Mouse (Mus musculus) stomach, postnatal 0 days (tissue): ENCODE results near the gene Tatdn2. TPM values are rescaled to one million over a fixed set of nuclear protein-coding genes. Genes with fewer than 3 reads are reported as not detected.

Source experiments
- ATAC-seq: fragments of 200-750 bp; cut with Nextera tagmentation; 2 replicates; pipeline ENCODE4 v1.8.0; 2017; ENCODE audit not compliant: low FRiP score, low TSS enrichment
- DNase-seq: peaks from one replicate; pipeline ENCODE4 v3.0.0-alpha.2; 2016; ENCODE audit warnings: low spot score
- H3K27ac ChIP-seq: fragments of 300-500 bp; sonication (generic); replicated peaks from 2 replicates; pipeline ENCODE4 v1.5.1; 2014; ENCODE audit warnings: mild to moderate bottlenecking, control low read depth
- H3K27me3 ChIP-seq: fragments of 300-500 bp; sonication (generic); 2 replicates; pipeline ENCODE4 v1.6.1; 2014; ENCODE audit warnings: low read length; ENCODE audit not compliant: control insufficient read depth, insufficient read depth
- H3K36me3 ChIP-seq: fragments of 300-500 bp; sonication (generic); 2 replicates; pipeline ENCODE4 v1.6.1; 2014; ENCODE audit warnings: low read length, mixed read lengths; ENCODE audit not compliant: control insufficient read depth, insufficient read depth
- H3K4me1 ChIP-seq: fragments of 300-500 bp; sonication (generic); replicated peaks from 2 replicates; pipeline ENCODE4 v1.6.1; 2014; ENCODE audit warnings: antibody characterized with exemption; ENCODE audit not compliant: control insufficient read depth, insufficient read depth
- H3K4me2 ChIP-seq: fragments of 300-500 bp; sonication (generic); replicated peaks from 2 replicates; pipeline ENCODE4 v1.6.1; 2014; ENCODE audit warnings: low read depth, mild to moderate bottlenecking, control low read depth, moderate library complexity
- H3K4me3 ChIP-seq: fragments of 300-500 bp; sonication (generic); 2 replicates; pipeline ENCODE4 v1.5.1; 2014; ENCODE audit warnings: low read depth, low read length, control low read depth
- H3K9ac ChIP-seq: fragments of 300-500 bp; sonication (generic); 2 replicates; pipeline ENCODE4 v1.6.1; 2014; ENCODE audit warnings: mild to moderate bottlenecking, low read length, control low read depth, mixed read lengths
- H3K9me3 ChIP-seq: fragments of 300-500 bp; sonication (generic); 2 replicates; pipeline ENCODE4 v1.6.1; 2016; ENCODE audit warnings: low read length; ENCODE audit not compliant: control insufficient read depth
- CTCF ChIP-seq: IDR thresholded peaks from 2 replicates; pipeline ENCODE4 v1.5.1; 2016; ENCODE audit warnings: antibody characterized with exemption, low read depth, mild to moderate bottlenecking, moderate library complexity
- EP300 ChIP-seq: optimal IDR thresholded peaks from 2 replicates; pipeline ENCODE3; 2016; ENCODE audit warnings: antibody characterized with exemption
- WGBS: fragments of 180-500 bp; shearing (Covaris S2); extraction: QIAGEN DNeasy Blood & Tissue Kit; methylation state at CpG from one replicate; pipeline ENCODE4 v1.1.7; 2014; 5-methylcytosine and 5-hydroxymethylcytosine counted together
- polyA plus RNA-seq: library from polyadenylated mRNA; unstranded; fragments of >200 nt; fragmentation: Nextera tagmentation; extraction: Ambion mirVana; gene quantifications from 2 replicates; pipeline ENCODE4 v1.2.1, GENCODE M21; 2015

Gene Tatdn2
- polyA plus RNA-seq, 1 experiment from 2014 or later, result 0.73 TPM

DNA sequence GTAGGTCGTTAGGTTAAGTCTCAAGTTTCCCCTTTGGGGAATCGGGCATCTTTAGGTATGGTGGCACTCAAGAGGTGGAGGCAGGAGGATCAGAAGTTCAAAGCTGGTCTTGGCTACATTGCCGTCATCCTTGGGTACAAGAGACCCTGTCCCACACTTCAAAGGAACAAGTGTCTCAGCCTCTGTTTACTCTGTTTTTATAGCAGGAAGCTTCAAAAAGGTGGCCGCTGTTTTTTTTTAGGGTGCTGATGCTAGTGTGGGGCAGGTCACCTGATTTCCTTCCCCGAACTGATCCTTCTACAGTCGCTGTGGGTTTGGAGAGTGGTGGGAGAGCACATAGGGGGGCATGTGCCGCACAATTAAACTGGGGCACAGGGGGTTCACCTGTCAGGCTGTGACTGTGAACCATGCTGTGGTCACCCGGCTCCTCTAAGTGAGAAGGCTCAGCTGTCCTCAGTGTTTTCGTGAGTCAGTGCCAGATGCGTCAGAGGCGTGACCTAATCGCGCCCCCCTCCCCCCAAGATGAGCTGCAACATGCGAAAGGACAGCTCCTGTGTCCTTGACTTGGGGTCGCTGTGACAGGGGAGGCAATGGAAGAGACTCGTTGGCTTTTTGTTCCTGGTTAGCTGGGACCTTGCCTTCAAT is 42.0 kb upstream of the Tatdn2 start:
- Histone ChIP-seq H3K27ac (no peak overlapping the region), H3K9ac (no peak overlapping the region), H3K4me2 (no peak overlapping the region), H3K36me3 (no peaks in the 10 kb centered on the region), H3K27me3 (no peaks in the 10 kb centered on the region), H3K4me1 (no peaks in the 10 kb centered on the region), H3K9me3 (no peaks in the 10 kb centered on the region), H3K4me3 (no peak overlapping the region)
- TF ChIP-seq CTCF, result no peak
- TF ChIP-seq EP300, result no peak
- no peak for ATAC-seq
- no peak for DNase-seq
- 63% methylated on average over 16 of the region's 16 CpGs for WGBS

DNA sequence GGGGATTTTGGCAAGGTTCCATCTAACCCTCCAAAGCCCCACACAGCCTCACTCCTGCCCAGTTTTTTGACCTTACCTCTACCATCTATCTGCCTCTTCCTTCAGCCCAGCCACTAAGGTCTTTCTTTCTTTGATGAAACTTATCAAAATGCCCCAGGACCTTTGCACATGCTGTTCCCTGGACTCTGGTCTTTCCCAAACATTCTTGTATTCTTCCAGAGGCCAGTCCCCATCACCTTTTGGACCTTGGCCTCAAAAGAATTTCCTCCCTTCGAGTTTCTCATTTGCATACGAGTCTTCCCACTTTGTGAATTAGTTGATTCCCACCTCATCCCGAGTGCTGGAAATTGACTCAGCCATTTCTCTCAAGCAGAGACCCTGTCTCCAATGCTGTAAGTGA is 41.4 kb upstream of the Tatdn2 start:
- no peaks in the 10 kb centered on the region for H3K4me1 ChIP-seq
- H3K9me3 ChIP-seq, result no peaks in the 10 kb centered on the region
- H3K4me3 ChIP-seq, result no peak overlapping the region
- TF ChIP-seq EP300 (no peak), CTCF (no peak)
- H3K9ac ChIP-seq, result no peak overlapping the region
- no peak overlapping the region for H3K27ac ChIP-seq
- H3K36me3 ChIP-seq, result no peaks in the 10 kb centered on the region
- ATAC-seq (no peak), DNase-seq (no peak)
- 94% methylated on average over 3 of the region's 3 CpGs for WGBS
- H3K4me2 ChIP-seq, result no peak overlapping the region
- no peaks in the 10 kb centered on the region for H3K27me3 ChIP-seq

DNA sequence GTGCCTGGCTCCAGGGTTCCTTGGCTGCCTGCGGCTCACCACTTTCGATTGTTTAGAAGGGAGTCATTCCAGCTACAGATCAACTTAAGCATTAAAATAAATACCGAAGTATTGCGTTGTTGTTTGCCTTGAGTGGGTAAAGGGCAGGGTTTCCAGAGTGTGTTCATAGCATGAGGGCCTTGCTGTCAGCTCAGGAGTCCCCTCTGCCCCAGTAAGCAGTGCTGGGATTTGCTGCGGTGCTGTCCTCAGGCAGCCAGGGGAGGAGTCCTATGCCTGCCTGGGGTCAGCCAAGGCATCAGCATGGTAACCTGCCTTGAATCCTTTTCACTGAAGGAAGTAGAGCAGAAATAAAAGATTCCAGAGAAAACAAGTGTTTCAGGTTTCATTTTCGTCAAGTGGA is 40.0 kb upstream of the Tatdn2 start:
- Histone ChIP-seq H3K27me3 (no peaks in the 10 kb centered on the region), H3K9ac (no peak overlapping the region), H3K4me3 (no peak overlapping the region), H3K36me3 (no peaks in the 10 kb centered on the region), H3K4me2 (no peak overlapping the region), H3K9me3 (no peaks in the 10 kb centered on the region), H3K4me1 (no peaks in the 10 kb centered on the region), H3K27ac (peak overlapping the region; percentile 41; the same call in 1 of the 2 replicates)
- DNase-seq (peak; percentile 83), ATAC-seq (peak; percentile 96)
- 54% methylated on average over 6 of the region's 6 CpGs for WGBS
- TF ChIP-seq EP300 (no peak), CTCF (no peak)

DNA sequence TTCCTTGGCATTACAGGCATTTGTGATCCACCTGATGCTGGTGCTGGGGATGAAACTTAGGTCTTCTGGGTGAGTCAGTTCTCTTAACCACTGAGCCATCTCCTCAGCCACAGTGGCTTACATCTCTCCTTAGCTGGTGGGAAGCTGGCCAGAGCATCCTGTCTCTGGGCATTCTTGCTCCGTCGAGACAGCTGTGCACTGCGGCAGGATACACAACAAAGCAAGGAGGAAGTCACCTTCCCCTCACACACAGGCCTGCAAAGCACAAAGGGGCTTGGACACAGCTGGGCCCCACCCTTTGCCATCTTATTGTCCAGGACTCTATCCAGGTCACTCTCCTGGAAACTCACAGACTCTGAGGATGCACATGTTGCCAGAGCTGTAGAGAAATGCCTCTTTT is 38.6 kb upstream of the Tatdn2 start:
- no peak for DNase-seq
- WGBS, result 50% methylated on average over 3 of the region's 3 CpGs

DNA sequence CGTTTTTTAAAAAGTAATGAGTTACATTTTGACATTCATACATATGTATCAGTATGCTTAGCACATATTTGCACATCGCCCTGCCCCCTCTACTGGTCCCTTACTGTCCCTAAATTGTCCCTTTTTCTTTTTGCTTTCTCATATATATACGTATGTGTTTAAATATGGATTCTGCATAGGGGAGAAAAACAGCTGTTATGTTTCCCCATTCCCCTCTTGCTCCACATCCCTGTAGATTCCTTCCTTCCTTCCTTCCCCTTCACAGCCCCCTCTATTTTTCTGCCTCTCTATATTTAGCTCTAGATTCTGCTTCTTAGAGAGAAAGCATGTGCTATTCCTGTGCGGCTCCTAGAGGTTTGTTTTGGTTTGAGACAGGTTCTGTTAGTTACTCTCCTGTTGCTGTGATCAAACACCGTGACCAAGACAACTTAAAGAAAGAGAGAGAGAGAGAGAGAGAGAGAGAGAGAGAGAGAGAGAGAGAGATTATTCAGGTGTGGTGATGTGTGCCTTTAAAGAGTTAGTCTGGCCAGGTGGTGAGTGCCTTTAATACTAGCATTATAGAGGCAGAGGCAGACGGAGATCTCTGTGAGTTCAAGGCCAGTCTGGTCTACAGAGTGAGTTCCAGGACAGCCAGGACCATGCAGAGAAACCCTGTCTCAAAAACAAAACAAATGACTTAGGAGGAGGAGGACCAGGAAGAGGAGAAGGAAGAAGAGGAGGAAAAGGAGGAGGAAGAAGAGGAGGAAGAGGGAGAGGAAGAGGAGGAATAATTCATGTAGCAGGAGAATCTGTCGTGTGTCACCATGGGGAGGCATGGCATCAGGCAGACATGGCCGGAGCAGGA is 37.0 kb upstream of the Tatdn2 start:
- Histone ChIP-seq H3K4me2 (no peak overlapping the region), H3K9me3 (no peaks in the 10 kb centered on the region), H3K9ac (no peak overlapping the region), H3K4me1 (no peaks in the 10 kb centered on the region), H3K4me3 (no peak overlapping the region), H3K36me3 (no peaks in the 10 kb centered on the region), H3K27me3 (no peaks in the 10 kb centered on the region), H3K27ac (peak overlapping the region; percentile 35; the same call in 1 of the 2 replicates)
- 53% methylated on average over 8 of the region's 8 CpGs for WGBS
- DNase-seq (no peak), ATAC-seq (no peak)
- TF ChIP-seq EP300 (no peak), CTCF (no peak)

More for the DNA sequence above, 38.6 kb upstream of the Tatdn2 start:
- no peak for ATAC-seq
- no peaks in the 10 kb centered on the region for H3K4me1 ChIP-seq
- no peaks in the 10 kb centered on the region for H3K36me3 ChIP-seq
- no peak overlapping the region for H3K4me3 ChIP-seq
- H3K27ac ChIP-seq, result peak overlapping the region; percentile 8; the same call in 1 of the 2 replicates
- H3K4me2 ChIP-seq, result no peak overlapping the region
- TF ChIP-seq EP300 (no peak), CTCF (no peak)
- H3K9ac ChIP-seq, result no peak overlapping the region
- no peaks in the 10 kb centered on the region for H3K9me3 ChIP-seq
- no peaks in the 10 kb centered on the region for H3K27me3 ChIP-seq
